Mouse (Mus musculus) neutrophil, adult 5-6 weeks (primary cell): Measurements from ENCODE around the gene Krtap10-10. TPM values are rescaled to one million over a fixed set of nuclear protein-coding genes. Genes with fewer than 3 reads are reported as not detected.
"Not testable (repeated sequence)": the region's sequence is repeated elsewhere in the genome, so short reads cannot be mapped to it uniquely, and the experiment has no call there.

Experiments used
- ATAC-seq: fragments of 151-379, 151-347 bp; 2 replicates; pipeline ENCODE4 v1.8.0; 2017; ENCODE audit warnings: mild to moderate bottlenecking, moderate TSS enrichment; ENCODE audit not compliant: insufficient number of reproducible peaks, poor library complexity, low FRiP score, severe bottlenecking; ENCODE audit errors: extremely low read depth
- total RNA-seq: library from RNA; stranded (forward); fragments of 200-1000 nt; gene quantifications from 2 replicates; pipeline ENCODE4 v1.2.3, GENCODE M21; 2017

The Krtap10-10 gene
- total RNA-seq, result not detected in 2 replicates

DNA sequence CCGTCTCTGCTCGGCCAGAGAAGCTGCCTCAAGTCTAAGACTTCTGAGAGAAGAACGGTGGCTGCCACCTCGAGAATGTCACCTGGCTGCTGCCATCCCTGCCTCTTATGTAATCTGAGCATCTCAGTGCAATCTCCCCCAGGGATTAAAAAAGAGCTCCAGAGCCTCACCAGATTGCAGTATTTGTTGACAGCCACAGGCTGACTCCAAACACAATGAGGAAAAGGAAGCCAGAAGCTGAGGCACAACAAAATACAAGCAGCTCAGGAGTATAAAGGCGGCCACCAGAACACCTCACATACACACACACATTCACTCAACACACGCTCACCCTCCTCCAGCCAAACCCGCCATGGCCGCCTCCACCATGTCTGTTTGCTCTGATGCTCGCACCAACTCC, at the start of gene Krtap10-10:
Krtap10-10 (plus strand) TSS at position 301 of the 400 bp plus-strand sequence.
- no peak for ATAC-seq

DNA sequence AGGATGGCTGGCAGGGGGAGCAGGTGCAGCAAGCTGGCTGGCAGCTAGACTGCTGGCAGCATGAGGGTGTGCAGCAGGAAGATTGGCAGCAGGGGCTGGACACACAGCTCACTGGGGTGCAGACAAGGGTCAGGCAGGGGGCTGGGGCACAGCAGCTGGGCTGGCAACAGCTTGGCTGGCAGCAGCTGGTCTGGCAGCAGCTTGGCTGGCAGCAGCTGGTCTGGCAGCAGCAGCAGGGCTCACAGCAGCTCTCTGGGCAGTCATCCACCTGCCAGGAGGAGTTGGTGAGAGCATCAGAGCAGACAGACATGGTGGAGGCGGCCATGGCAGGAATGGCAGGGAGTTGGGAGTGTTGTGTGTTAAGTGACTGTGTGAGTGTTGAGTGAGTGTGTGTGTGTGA, 47.9 kb upstream of the Krtap10-10 start, which contains the start of gene Gm7137:
Gm7137 (minus strand) TSS at position 325 of the 400 bp plus-strand sequence.
- not testable (repeated sequence) for ATAC-seq

DNA sequence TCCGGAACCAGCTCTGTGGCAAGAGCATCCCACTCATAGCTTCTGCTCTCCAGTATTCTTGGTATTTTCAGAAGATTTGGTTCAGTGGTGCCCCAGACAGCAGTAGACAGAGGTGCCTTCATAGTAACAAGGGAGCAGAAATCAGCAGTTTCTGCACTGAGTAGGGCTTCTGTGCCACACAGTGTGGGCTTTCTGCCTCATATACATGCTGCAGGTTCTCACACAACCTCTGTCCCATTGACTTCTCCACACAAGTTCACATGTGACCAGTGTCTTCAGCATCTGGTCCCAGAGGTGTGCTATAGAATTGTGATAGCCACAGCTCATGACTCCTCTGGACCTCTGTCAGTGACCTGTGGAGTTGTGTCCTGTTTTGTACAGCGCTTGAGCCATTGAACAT, 47.1 kb upstream of the Krtap10-10 start:
- no peak for ATAC-seq

DNA sequence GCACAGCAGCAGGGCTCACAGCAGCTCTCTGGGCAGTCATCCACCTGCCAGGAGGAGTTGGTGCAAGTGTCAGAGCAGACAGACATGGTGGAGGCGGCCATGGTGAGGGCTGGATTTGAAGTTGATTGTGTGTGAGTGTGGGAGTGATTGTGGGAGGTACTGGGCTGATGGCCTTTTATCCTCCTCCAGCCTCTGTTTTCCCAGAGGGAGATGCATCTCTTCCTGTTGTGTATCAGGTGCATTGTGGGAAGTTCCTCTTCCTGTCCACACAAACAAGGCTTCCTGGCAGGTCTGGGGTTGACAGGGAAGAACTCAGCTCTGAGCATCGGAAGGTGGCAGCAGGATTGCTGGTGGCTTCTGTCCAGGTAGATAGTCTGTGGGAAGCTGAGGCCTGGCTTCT, 40.8 kb upstream of the Krtap10-10 start, which contains the start of gene Gm9639:
Gm9639 (minus strand) TSS at position 101 of the 400 bp plus-strand sequence.
- no peak for ATAC-seq

DNA sequence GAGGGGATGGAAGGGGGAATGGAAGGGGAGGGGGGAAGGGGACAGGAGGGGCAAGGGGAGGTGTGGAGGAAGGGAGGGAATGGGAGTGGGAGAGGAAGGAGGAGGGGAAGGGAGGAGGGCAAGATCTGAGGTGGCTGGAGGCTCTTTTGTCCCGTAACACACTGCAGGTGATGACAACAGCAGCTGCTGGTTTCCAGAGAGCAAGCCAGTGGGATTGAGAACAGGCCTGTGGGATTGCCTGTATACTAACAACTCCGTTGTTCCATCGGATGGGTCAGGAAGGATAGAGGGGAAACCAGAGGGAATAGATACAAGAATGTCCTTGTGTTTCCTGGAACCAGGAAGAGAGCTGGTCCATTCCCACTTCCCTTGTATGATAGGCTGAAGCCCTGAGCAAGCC, 38.1 kb upstream of the Krtap10-10 start:
- ATAC-seq, result no peak

DNA sequence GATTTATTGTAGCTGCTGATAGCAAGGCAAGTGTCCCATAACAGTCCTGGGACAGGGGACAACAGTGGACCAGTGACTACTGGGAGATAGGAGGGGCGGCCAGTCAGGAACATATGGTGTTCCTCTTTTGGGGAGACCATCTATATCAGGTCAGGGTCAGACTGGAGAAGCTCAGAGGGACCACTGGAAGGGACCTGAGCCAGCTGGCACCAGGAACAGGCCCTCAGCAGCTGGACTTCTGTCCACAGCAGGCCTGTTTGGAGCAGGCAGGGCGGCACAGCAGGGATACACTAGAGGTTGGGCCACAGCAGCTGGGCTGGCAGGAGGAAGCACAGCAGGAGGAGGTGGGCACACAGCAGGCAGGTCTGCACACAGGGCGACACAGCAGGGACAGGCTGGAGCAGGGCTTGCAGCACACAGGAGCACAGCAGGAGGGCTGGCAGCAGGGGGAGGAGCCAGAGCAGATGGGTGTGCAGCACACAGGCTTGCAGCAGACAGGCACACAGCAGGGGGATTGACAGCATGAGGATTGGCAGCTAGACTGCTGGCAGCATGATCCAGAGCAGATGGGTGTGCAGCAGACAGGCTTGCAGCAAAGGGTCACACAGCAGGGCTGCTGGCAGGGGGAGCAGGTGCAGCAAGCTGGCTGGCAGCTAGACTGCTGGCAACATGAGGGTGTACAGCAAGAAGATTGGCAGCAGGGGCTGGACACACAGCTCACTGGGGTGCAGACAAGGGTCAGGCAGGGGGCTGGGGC, 37.4 kb upstream of the Krtap10-10 start:
- ATAC-seq, result not testable (repeated sequence)

DNA sequence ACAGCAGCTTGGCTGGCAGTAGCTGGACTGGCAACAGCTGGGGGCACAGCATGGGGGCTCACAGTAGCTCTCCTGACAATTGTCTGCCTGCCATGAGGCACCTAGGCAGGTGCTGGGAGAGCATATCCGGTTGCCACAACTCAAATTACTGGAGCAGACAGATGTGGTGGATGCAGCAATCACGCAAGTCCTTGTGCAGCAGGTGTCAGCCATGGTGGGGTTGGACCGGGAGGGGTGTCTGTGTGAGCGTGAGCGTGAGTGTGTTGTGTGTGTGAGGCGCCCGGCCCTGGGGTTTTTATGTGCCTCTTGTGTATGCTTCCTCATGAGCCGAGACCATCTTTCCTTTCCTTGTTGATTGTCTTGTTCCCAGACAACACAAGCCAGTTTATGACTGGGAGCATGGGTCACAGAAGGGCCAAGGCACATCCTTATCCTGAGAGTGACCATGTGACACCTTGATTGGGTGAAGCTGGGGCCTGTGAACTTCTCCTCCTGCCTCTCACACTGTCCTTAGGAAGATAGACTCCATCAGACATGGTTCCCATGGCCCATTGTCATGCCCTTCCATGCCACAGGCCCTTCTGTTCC, 36.7 kb upstream of the Krtap10-10 start, which contains the start of gene Gm19668:
Gm19668 (minus strand) TSS at position 213 of the 588 bp plus-strand sequence.
- ATAC-seq, result no peak

DNA sequence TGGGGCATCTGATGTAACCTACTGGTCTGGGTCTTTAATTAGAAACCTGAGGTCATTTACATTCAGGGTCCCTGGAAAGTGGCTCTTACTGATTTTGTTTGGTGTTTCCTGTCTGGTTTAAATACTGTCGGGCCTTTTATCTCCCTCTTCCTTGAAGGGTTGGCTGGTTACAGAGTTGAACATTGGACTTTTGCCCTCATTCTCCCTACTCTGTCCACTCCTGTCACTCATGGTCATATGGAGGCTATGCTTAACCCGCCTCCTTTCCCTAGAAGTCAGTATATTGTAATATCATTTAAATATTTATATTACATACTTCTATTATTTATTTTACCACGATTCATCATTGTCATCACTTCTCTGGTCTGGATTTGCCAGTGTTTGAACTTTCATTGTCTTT, 31.7 kb upstream of the Krtap10-10 start:
- no peak for ATAC-seq

DNA sequence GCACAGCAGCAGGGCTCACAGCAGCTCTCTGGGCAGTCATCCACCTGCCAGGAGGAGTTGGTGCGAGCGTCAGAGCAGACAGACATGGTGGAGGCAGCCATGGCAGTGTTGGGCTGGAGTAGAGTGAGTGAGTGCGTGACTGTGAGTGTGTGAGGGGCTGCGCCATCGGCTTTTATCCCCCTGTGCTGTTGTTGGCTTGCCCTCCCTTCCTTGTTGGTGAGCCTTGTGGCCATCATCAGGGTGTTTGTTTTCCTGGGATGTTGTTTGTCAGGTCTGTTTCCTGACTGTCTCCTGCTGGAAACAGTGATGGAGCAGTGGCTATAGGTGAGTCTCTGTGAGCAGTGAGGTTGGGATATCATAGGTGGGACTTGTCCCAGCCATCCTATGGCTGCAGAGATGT, 24.0 kb upstream of the Krtap10-10 start, which contains the start of gene Gm9507:
Gm9507 (minus strand) TSS at position 101 of the 400 bp plus-strand sequence.
- no peak for ATAC-seq

DNA sequence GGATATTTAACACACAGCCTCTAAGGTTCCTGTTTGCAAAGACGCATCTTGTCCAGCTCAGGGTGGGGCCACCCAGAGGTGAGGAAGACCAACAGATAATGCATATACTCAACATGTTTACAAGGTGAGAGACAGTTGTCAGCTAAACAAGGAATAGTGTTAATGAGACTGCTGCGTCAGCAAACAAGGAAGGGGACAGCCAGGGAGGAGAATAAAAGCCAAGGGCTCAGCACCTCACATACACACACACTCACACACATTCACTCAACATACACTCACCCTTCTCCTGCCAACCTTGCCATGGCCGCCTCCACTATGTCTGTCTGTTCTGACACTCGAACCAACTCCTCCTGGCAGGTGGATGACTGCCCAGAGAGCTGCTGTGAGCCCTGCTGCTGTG, 21.4 kb upstream of the Krtap10-10 start, which contains the start of gene Gm2696:
Gm2696 (plus strand) TSS at position 301 of the 400 bp plus-strand sequence.
- ATAC-seq, result no peak

DNA sequence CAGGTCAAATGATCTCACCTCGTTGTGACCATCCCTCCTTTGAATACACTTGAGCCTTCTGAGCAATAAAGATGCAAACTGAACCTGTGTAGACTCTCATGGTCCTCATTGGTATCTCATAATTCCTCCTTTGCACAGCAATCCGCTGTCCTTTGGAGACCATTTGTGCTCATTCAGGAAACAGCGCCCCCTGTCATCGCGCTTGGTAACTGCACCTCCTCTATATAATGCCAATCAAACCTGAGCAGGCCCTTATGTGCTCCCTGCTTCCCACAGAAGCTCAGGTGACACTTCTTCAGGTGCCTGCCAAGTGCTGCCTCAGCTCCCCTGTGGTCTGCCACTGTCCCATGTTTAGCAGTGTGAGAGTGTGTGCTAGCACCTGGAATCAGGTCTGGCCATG, 20.2 kb upstream of the Krtap10-10 start:
- no peak for ATAC-seq

DNA sequence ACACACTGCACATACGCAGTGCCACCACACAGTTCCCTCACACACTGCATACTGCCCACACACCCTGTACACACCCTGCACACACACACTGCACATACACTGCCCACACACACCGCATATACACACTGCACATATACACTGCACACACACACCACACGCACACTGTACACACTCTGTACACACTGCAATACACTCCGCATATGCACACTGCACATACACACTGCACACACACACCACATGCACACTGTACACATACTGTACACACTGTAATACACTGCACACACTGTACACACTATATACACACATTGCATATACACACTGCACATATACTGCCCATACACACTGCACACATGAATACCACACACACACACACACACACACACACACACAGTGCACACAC, 17.2 kb upstream of the Krtap10-10 start:
- no peak for ATAC-seq

DNA sequence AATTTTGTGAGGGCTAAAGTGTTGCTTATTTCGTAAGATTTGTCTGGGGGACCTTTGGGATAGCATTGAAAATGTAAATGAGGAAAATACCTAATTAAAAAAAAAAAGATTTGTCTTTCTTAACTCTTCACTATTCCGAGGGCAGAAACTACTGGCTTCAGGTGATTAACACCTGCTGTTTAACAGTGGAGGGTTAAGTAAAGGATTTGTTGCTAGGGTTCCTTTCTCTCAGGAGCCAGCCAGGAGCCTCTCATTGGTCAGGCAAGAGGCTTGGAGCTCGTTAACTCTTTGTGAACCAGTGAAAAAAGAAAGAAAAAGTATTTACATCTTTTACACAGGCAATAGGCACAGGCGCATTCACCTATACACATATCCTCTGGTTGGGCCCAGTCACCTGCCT, 16.5 kb upstream of the Krtap10-10 start:
- ATAC-seq, result no peak

DNA sequence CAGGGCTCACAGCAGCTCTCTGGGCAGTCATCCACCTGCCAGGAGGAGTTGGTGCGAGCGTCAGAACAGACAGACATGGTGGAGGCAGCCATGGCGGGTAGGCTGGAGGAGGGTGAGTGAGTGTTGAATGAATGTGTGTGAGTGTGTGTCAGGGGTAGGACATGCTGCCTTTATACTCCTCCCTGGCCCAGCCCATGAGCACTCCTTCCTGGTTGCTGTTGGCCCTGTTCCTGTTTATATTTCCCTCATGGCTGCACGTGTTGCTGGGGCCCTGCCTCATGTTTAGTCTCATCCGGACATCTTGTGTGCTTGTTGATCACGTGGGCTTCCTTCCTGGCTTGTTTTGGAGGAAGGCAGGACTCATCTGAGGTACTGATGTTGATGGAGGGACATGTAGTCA, 8.8 kb upstream of the Krtap10-10 start, which contains the start of gene Krtap10-4:
Krtap10-4 (minus strand) TSS at position 145 of the 400 bp plus-strand sequence.
- ATAC-seq, result no peak

DNA sequence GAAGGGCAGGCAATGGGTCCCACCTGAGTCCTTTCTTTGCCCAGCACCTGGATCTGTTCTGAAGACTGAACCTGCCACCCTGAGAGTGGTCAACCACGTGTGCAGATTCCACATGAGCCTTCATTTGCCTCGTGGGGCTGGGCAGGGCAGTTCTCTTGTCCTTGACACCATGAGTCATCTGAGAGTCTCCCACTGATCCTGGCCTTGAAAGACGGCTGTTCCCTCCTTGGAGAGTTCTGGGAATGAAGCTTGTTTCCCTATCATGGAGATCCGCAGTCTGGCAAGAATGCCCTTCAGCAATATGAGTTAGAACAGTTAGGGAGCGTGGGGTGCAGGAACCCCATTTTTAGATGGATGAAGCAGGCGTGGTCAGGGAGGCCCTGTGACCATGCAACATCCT, 3.3 kb downstream of the Krtap10-10 start:
- no peak for ATAC-seq

DNA sequence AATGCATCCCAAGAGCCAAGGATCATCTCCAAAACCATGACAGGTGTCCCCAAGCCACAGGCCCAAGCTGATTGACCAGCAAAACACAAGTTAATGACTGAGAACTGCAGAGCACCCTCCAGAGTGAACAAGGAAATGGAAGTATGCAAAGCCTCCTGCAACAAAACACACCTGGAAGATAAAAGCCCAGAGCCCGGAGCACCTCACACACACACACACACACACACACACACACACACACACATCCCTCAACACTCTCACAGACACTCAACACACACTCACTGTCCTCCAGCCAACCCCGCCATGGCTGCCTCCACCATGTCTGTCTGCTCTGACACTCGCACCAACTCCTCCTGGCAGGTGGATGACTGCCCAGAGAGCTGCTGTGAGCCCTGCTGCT, 10.8 kb downstream of the Krtap10-10 start, which contains the start of gene Gm36176:
Gm36176 (plus strand) TSS at position 301 of the 400 bp plus-strand sequence.
- no peak for ATAC-seq

DNA sequence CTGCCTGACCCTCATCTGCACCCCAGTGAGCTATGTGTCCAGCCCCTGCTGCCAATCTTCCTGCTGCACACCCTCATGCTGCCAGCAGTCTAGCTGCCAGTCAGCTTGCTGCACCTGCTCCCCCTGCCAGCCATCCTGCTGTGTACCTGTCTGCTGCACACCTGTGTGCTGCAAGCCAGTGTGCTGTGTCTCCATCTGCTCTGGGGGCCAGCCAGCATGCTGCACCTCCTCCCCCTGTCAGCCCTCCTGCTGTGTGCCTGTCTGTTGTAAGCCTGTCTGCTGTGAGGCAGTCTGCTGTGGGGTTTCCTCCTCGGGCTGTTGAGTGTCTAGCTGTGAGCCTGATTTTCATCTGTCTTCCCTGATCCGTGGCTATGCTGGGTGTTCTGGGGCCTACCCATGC, 11.2 kb downstream of the Krtap10-10 start:
- no peak for ATAC-seq

DNA sequence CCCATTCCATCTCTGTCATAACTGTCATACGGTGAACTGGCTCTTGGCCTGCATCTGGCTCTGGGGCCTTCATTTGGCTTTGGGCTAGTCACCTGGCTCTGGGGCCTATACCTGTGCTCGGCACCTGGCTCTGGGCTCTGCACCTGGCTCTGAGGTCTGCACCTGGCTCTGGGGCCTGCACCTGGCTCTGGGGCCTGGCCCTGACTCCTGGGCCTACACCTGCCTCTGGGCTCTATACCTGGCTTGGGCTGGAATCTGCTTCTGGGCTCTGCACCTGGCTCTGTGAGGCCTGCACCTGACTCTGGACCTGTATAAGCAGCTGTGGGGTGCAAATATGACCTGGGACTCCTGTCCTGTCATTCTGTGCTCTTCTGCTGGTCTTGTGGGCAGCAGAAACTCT, 11.8 kb downstream of the Krtap10-10 start:
- ATAC-seq, result no peak

DNA sequence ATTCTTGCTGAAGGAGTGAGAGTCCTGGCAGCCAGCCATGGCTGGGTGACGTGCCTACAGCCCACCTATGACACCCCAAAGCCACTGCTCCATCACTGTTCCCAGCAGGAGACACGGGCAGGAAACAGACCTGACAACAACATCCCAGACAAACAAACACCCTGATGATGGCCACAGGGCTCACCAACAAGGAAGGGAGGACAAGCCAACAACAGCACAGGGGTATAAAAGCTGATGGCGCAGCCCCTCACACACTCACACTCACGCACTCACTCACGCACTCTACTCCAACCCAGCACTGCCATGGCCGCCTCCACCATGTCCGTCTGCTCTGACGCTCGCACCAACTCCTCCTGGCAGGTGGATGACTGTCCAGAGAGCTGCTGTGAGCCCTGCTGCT, 16.8 kb downstream of the Krtap10-10 start, which contains the start of gene Gm10318:
Gm10318 (plus strand) TSS at position 301 of the 400 bp plus-strand sequence.
- no peak for ATAC-seq

DNA sequence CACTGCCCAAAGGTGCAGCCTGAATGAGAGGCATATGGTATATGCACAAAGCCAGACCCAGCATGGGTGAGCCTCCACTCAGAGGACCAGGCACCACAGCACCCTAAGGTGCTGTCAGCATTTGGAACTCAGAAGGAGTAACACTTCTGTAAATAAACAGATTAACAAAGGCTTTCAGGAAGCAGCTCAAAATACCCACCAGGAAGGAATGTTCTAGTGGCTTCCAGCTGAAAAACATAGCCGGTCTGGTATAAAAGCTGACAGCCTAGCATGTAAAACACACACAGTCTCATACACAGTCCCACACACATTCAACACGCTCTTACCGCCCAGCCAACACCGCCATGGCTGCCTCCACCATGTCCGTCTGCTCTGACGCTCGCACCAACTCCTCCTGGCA, 25.9 kb downstream of the Krtap10-10 start, which contains the start of gene Gm3285:
Gm3285 (plus strand) TSS at position 301 of the 400 bp plus-strand sequence.
- no peak for ATAC-seq
